Mouse (Mus musculus) ES-E14 (cell line): ENCODE data around the gene Cx3cr1. TPM values are rescaled to one million over a fixed set of nuclear protein-coding genes. Genes with fewer than 3 reads are reported as not detected.

Experiments used
- DNase-seq: peaks from one replicate; pipeline ENCODE4 v3.0.0-alpha.2; 2013; ENCODE audit warnings: low read depth, low spot score
- H3K27ac ChIP-seq: 2 replicates; pipeline ENCODE4 v1.5.1; 2012; ENCODE audit warnings: low read depth, mild to moderate bottlenecking, low read length, moderate library complexity, mixed read lengths; ENCODE audit not compliant: poor library complexity, insufficient read depth, severe bottlenecking
- H3K36me3 ChIP-seq: 2 replicates; pipeline ENCODE4 v1.6.1; 2012; ENCODE audit warnings: mild to moderate bottlenecking, low read length, moderate library complexity, mixed read lengths; ENCODE audit not compliant: control insufficient read depth, poor library complexity, insufficient read depth, severe bottlenecking
- H3K4me1 ChIP-seq, 2 experiments: fragments of 150-350 bp in 1 of 2; sonication (generic) in 1 of 2; 2 replicates each; pipeline ENCODE4 v1.6.1; 2012; ENCODE audit warnings: low read length in 2 of 2, mild to moderate bottlenecking in 1 of 2, mixed read lengths in 1 of 2; ENCODE audit not compliant: control insufficient read depth in 2 of 2, insufficient read depth in 2 of 2, poor library complexity in 1 of 2
- H3K4me3 ChIP-seq, 2 experiments: fragments of 150-350 bp in 1 of 2; sonication (generic) in 1 of 2; 2 replicates each; pipeline ENCODE4 v1.5.1; 2012; ENCODE audit warnings: low read length in 2 of 2, low read depth in 1 of 2, mild to moderate bottlenecking in 1 of 2, mixed read lengths in 1 of 2; ENCODE audit not compliant: insufficient read depth in 1 of 2, poor library complexity in 1 of 2, severe bottlenecking in 1 of 2
- H3K9ac ChIP-seq: 2 replicates; pipeline ENCODE4 v1.6.1; 2012; ENCODE audit warnings: low read depth, mild to moderate bottlenecking, low read length, mixed read lengths; ENCODE audit not compliant: poor library complexity, insufficient read depth, severe bottlenecking
- H3K9me3 ChIP-seq: fragments of 150-350 bp; sonication (generic); 2 replicates; pipeline ENCODE4 v1.6.1; 2012; ENCODE audit warnings: low read depth, mild to moderate bottlenecking, low read length; ENCODE audit not compliant: control insufficient read depth, insufficient read depth
- CHD2 ChIP-seq: IDR thresholded peaks from 2 replicates; pipeline ENCODE4 v1.6.1; 2014; ENCODE audit warnings: mild to moderate bottlenecking, low read depth, low read length, inconsistent platforms
- HCFC1 ChIP-seq: IDR thresholded peaks from 2 replicates; pipeline ENCODE4 v1.6.1; 2012; ENCODE audit warnings: low read length, inconsistent platforms, borderline replicate concordance; ENCODE audit not compliant: insufficient read depth
- MAFK ChIP-seq: IDR thresholded peaks from 2 replicates; pipeline ENCODE4 v1.6.1; 2014; ENCODE audit warnings: mild to moderate bottlenecking, low read depth, low read length, inconsistent platforms; ENCODE audit not compliant: insufficient read depth
- ZC3H11A ChIP-seq: IDR thresholded peaks from 2 replicates; pipeline ENCODE4 v1.6.1; 2012; ENCODE audit warnings: low read depth, mild to moderate bottlenecking, inconsistent platforms, low read length, borderline replicate concordance
- ZNF384 ChIP-seq: IDR thresholded peaks from 2 replicates; pipeline ENCODE4 v1.6.1; 2012; ENCODE audit warnings: low read depth, low read length, inconsistent platforms
- in situ Hi-C, 2 experiments: fragments of 600-800 bp; cut with MboI; formaldehyde crosslinking; loops; one replicate each; pipeline ENCODE4 v1.15.1; 2025; ENCODE audit warnings: low sequenced_read_pairs in 2 of 2, inconsistent platforms in 1 of 2; ENCODE audit not compliant: unreplicated experiment in 2 of 2
- total RNA-seq: library from RNA; depleted of rRNA; stranded (reverse); fragments of 300-350 nt; gene quantifications from 2 replicates; pipeline ENCODE4 v1.2.3, GENCODE M21; 2012

Cx3cr1 gene
- total RNA-seq, 1 experiment: 0.09 TPM

- no peak for DNase-seq
- Histone ChIP-seq H3K27ac (no peak overlapping the region), H3K4me1 (peaks cover 1 to 28% of the 10 kb centered on the region in 2 experiments; a peak in 2 of 4 replicates), H3K4me3 (no peak overlapping the region), H3K36me3 (no peaks in the 10 kb centered on the region), H3K9me3 (no peaks in the 10 kb centered on the region), H3K9ac (no peak overlapping the region)
- TF ChIP-seq ZNF384 (no peak), MAFK (no peak)
- in situ Hi-C loops: no loop called here
Observed at GRCm38 (mm10) chr9:119991310-119991709, 78.4 kb downstream of the Cx3cr1 start.

DNA sequence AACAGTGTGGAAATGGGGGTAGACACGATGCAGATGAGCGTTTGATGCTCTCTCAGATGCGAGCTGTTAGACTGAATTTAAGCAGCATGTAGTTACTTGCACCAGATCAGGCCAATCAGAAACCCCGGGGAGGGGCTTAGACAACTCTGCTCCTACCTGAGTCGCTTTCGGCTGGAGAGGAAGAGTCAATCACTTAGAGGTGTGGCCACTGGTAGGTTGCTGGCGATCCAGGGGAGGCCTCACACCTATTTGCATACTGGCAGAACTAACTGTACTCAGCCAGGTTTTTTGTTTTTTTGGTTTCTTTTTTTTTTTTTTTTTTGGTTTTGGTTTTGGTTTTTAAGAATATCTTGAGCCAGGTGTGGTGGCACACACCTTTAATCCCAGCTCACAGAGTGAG lies 81.4 kb downstream of the Cx3cr1 start:
- peaks cover 1 to 26% of the 10 kb centered on the region in 2 experiments; a peak in 2 of 4 replicates for H3K4me1 ChIP-seq
- no peak for TF ChIP-seq CHD2
- TF ChIP-seq ZNF384: peak; percentile 17; the same call in 1 of the 2 replicates
- no peak for TF ChIP-seq ZC3H11A
- TF ChIP-seq MAFK: no peak
- TF ChIP-seq HCFC1: no peak
- no peaks in the 10 kb centered on the region for H3K36me3 ChIP-seq
- H3K9me3 ChIP-seq: no peaks in the 10 kb centered on the region
- in situ Hi-C loops: no loop called here
- H3K9ac ChIP-seq: no peak overlapping the region
- DNase-seq: peak; percentile 75
- H3K27ac ChIP-seq: no peak overlapping the region
- H3K4me3 ChIP-seq: no peak overlapping the region

DNA sequence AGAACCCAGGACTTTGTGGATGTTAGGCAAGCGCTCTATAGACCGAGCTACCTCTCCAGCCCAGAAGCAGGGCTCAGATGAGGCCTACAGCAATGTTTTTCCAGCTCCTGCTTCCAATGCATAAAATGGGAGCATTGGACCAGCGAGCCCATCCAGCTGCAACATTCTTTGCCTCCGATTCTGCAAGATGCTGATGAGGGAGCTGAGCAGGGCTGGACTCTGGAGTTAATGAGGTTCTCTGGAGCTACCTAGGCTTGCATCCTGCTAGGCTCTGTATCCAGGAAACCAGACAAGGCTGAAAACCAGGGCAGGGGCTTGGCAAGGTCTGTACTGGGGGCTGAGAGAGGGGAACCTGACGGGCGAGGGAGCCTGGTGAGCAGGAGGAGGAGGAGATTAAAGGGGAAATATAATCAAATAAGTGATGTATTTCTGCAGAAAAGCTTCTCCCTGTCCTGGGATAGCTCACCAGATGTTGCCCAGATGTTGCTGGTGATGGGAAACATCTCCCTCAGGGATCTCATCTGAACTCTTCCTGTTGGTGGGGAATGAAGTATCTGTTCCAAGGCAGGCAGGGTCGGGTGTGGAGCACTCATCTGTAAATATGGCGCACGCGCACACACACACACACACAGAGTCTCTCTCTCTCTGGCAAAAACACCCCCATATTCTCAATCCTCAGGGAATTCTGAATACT lies 83.7 kb downstream of the Cx3cr1 start:
- H3K9me3 ChIP-seq: no peaks in the 10 kb centered on the region
- H3K4me1 ChIP-seq: peaks cover 4 to 26% of the 10 kb centered on the region in 2 experiments; a peak in 2 of 4 replicates
- no peaks in the 10 kb centered on the region; the same call in 1 of the 2 replicates for H3K36me3 ChIP-seq
- in situ Hi-C loops: no loop called here
- H3K27ac ChIP-seq: peak overlapping the region; percentile 19; the same call in 1 of the 2 replicates
- no peak for DNase-seq
- TF ChIP-seq CHD2 (no peak), HCFC1 (no peak), ZNF384 (no peak), MAFK (no peak), ZC3H11A (no peak)
- H3K4me3 ChIP-seq: no peak overlapping the region
- no peak overlapping the region for H3K9ac ChIP-seq

- TF ChIP-seq MAFK (0 out of 2 replicates have a peak, but pooled peaks have one; percentile 13), HCFC1 (0 out of 2 replicates have a peak, but pooled peaks have one; percentile 38), ZNF384 (no peak)
- Histone ChIP-seq H3K4me1 (peaks cover 8 to 38% of the 10 kb centered on the region in 2 experiments), H3K4me3 (peak within 1 kb of the TSS; percentile 83 to 87), H3K36me3 (peaks cover 2% of the 10 kb centered on the region), H3K9ac (peak within 1 kb of the TSS; percentile 79), H3K9me3 (no peaks in the 10 kb centered on the region), H3K27ac (peak within 1 kb of the TSS; percentile 90)
- in situ Hi-C loops: no loop called here
- DNase-seq: peak; percentile 91
Observed at GRCm38 (mm10) chr9:119984536-119985011, 85.1 kb downstream of the Cx3cr1 start, which contains the start of gene Csrnp1. Gene Csrnp1, minus strand, starts transcription at chr9:119984658.
